Mouse (Mus musculus) frontal cortex, postnatal 14 days (tissue): ENCODE results near the gene Apmap.
A peak's percentile ranks its signal among the peaks of the same experiment; 100 is the strongest.

Experiments
- DNase-seq, 2 experiments: peaks; one replicate each; pipeline ENCODE4 v3.0.0; 2022; ENCODE audit warnings: low spot score in 2 of 2

Apmap gene

DNA sequence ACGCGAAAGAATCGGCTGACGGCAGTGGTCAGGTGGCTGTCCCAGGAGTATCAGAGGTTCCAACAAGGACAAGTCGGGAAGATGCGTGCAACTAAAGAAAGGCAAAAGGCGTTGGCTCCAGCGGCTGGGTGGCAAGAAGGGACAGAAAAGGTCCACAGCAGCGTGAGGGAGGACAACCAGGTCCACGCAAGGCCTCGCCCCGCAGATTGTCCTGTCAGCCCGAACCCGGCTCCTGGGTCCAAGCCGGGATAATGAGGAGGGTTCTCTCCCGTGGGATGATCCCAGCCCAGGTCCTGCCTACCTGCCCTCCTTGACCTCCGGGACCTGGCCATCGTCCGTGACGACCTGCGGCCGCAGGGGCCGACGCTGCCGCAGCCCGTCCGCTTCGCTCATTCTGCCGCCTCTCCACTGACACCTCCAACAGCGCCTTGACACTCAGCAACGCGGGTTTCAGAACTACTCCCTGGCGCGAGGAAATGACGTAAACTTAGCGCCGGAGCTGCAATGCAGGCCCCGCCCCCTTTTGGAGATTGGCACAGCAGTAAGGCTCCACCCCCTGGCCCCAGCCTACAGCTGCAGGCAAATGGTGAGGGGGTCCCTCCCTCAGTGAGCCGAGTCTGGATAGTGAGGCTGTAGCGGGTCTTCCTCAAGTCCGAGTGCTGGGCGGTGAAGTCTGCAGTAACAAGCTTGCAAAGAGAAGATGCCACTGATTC is at the start of gene Apmap:
Apmap (minus strand) TSS at position 481 of the 713 bp plus-strand sequence.
- peak; percentile 94 to 96 for DNase-seq

GRCm38 (mm10) chr2:150656975-150657768 is 48.8 kb upstream of the Apmap start:
- no peak for DNase-seq

- no peak for DNase-seq
Measured at GRCm38 (mm10) chr2:150656112-150656511, 47.7 kb upstream of the Apmap start.

DNA sequence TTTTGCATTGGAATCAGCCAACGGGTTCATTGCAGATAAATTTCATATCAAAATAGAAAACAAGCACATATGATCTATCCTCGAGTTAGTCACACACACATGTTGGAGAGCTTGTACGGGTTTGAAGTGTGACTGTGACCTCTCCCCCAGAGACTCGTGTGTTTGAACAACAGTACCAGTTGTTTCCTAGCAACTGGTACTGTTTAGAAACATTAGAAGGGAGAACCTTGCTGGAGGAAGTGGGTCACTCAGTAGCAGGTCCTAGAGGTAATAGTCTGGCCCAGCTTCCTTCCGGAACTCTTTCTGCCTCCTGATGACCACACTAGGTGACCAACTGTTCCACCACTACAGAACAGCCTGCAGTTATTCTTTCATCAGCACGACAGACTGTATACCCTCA is 46.9 kb upstream of the Apmap start:
- DNase-seq: no peak

DNA sequence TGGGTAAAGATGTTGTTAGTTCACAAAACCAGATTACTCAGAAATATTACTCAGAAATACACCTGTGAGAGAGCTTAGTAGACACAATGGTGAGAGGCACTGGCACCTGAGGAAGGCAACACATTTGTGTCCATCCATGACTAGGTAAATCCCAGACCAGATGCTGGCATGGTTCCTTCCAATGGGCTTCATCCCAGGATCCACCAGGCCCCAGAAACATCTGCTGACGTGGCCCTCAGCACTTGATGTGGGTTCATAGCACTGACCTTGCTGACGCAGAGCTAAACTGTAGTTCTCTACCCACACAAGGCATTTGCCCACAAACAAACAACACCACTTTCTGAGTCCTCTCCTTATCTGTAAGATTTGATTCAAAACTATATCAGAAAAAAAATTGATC is 46.4 kb upstream of the Apmap start:
- DNase-seq: no peak

- no peak for DNase-seq
Measured at GRCm38 (mm10) chr2:150651366-150651765, 43.0 kb upstream of the Apmap start.

- no peak for DNase-seq
Measured at GRCm38 (mm10) chr2:150650511-150651074, 42.2 kb upstream of the Apmap start.

DNA sequence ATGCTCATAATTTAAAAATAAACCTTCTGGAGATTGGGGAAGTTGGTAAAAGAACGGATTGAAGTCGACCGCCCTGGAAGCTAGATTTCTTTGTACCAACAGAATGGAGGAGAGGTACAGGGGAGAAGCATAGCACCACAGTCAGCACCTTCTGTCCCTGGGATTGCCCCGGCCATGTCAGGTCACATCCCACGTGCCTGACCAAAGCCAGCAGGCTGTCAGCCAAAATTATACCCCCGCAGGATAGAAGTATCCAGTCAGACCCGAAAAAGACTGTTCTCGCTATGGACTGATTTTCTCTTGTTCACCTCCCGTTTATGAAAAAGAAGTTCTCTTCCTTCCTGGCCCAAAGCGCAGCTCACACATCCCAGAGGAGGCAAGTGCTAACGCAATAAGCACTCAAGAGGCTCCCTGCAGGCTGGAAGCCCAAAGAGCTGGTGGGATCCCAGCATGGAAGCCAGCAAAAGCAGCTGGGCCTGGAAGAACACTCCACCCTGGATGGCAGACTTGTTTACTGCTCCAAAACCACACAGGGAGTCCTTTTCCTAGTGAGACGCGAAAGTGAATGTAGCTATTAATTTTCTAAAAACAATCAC is 40.0 kb upstream of the Apmap start:
- DNase-seq: no peak

GRCm38 (mm10) chr2:150647681-150648299 is 39.4 kb upstream of the Apmap start:
- no peak for DNase-seq

DNA sequence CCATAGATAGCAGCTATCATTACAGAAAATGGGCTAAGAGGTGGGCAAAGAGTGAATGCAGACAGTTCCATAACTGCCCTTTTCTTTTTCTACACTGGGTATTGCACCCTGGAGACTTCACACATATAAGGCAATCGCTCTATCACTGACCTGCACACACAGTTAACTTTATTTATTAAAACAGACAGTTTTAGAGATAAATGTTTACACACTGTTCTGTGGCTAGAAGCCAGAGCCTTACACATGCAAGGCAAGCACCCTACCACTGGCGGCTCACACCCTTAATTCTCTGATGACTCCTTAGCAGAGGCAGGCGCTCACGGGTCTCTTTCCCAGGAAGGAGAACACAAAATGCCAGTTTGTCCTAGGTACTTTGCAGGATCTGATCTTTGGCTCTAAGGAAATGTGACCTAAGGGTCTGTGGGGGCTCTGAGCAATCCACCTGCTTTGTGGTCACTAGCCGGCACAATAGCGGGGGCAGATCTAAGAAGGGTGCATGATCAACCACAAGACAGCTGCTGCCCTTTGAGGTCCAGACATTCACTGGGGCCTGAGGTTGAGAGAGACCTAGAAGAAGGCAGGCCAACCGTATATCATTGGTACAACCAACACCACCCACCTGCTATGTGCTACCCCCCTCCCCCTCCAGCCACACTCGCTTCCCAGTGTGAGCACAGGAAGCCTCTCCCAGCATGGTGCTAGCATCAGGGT is 38.2 kb upstream of the Apmap start:
- DNase-seq: no peak

GRCm38 (mm10) chr2:150645225-150645624 is 36.9 kb upstream of the Apmap start:
- DNase-seq: no peak

DNA sequence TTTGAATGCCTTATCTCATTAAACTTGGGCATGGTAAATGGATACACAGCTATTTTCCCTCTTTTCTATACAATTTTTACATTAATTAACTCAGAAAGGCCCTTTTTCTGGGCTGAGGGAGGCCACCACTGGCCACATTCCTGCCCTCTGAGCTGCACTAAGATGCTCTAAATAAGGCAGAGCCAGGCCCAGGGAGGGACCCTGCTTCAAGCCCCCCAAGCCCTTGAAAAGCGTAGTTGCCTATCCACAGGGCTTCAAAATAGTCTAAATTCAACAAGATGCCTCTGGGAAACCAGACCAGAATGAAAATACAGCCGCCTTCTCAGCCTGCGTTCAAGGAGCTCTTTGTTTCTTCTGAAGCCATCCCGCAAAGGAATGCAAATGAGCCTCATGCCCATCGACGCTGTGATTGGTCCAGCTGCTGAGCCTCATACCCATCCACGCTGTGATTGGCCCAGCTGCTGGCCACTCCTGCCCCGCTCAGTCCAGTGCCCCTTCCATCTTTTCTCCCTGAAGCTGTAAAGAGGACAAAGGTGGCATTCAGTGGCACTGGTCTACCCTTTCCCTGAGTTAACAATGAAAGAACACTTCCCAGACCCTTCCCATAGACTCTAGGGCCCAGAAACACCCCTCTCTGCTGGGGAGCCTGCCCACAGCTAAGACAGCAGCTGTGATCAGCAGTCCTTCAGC is 35.5 kb upstream of the Apmap start:
- DNase-seq: peak; percentile 54 to 82

DNA sequence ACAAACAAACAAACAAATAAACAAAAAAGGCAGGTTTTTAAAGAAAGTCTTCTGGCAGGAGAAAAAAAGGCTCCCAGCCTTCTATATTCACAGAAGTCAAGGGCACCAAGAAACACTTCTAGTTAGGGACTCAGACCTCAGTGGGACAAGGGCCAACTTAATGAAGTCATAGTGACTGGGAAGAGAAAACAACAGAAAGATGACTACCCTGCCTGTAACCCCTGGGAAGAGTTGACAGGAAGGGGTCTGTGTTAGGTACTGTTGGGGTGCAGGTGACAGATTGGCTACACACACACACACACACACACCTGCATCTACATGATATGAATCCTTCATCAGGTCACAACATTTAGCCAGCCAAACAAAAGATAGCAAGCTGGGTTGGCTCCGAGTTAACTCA is 34.8 kb upstream of the Apmap start:
- no peak for DNase-seq

- no peak for DNase-seq
Measured at GRCm38 (mm10) chr2:150638370-150638733, 30.0 kb upstream of the Apmap start.

DNA sequence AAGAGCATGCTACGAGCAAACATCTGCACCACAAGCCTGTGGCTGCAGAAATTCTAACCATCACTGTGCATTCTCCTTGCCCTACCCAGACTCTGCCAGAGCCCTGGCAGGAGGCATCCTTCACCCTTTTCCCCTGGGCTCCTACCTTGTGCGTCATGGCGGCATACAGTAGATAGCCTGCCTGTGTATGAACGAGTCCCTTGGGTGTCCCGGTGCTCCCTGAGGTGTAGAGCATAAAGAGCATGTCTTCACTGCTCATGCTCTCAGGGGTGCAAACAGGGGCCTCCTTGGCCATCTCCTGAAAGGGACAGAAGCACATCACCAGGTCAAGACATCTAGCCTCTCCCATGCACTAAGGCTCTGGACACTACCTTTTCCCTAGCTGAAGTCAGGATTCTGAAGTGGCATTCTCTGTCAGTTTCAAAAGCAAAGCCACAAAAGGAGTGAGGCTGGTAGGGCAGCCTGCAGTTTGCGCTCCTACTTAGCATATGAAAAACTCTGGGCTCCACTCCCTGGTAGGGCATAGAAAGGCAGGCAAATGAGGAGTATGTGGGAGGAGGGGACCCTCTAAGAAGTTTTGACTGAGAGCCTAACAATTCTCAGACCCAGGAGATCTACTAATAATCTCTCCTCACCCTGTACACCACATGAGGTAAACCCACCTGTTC is 29.5 kb upstream of the Apmap start:
- DNase-seq: no peak

GRCm38 (mm10) chr2:150635877-150636446 is 27.6 kb upstream of the Apmap start:
- no peak for DNase-seq

- no peak for DNase-seq
Measured at GRCm38 (mm10) chr2:150629255-150629654, 20.9 kb upstream of the Apmap start.

DNA sequence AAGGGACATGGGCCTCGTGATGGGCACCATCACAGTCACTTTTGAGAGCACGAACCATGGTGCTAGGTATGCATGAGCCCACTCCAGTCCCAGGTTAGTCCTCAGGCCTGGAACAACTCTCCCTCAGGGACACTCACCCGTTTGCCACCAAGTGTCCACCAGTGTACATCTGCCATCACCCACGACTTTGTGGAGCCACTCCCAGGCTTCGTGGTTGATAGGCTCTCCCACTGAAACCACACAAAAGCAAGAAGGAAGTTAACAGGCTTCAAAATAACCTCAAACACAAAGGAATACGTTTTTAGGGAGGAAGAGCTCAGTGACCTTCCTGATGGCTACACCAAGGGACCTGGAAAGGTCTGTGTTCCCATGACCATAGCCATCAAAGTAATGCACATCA is 18.8 kb upstream of the Apmap start:
- no peak for DNase-seq

DNA sequence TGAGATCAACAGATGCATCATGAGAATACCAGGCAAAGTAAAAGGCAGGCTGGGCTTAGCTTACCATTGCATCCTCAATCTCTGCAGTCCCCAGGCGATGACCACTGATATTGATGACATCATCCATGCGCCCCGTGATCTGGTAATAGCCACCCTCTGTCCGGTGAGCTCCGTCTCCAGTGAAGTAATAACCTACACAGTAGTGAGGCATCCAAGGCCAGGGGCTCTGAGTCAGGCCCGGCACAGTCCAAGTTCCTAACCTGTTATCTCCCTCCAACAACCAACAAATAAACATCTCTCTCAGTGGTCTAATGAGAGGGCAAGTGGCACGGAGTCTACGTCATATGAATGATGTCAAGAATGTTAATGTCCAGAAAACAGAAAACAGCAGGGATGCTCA is 16.6 kb upstream of the Apmap start:
- no peak for DNase-seq

DNA sequence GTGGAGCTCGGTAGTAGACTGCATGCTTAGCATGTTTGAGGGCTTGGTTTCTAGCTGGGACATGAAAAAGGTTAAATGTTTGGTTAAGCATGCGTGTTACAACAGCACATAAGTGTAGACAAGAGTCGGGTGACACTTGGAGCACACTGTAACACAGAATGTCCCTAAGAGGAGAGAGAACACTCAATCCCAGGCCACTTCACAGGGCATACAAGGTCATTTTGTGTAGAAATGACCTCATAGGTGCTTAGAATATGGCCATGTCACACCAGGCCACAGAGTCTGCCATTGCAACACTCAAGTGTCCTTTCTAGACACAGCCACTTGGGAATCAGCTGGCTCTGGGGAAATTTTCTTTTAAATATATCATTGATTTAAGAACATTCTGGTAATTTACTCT is 15.6 kb upstream of the Apmap start:
- DNase-seq: no peak
